Mouse (Mus musculus) neural tube, embryonic 12.5 days (tissue): ENCODE data around the gene Nbeal2. TPM values are rescaled to one million over a fixed set of nuclear protein-coding genes. Genes with fewer than 3 reads are reported as not detected.
A peak's percentile ranks its signal among the peaks of the same experiment; 100 is the strongest.

ENCODE experiments used
- ATAC-seq: fragments of 200-750 bp; cut with Nextera tagmentation; 2 replicates; pipeline ENCODE4 v1.8.0; 2017; ENCODE audit warnings: low read depth, mild to moderate bottlenecking, moderate TSS enrichment, moderate library complexity; ENCODE audit not compliant: low FRiP score
- H3K27ac ChIP-seq: fragments of 300-500 bp; sonication (generic); 2 replicates; pipeline ENCODE4 v1.5.1; 2016
- H3K27me3 ChIP-seq: fragments of 300-500 bp; sonication (generic); replicated peaks from 2 replicates; pipeline ENCODE4 v1.6.1; 2016; ENCODE audit warnings: mild to moderate bottlenecking
- H3K36me3 ChIP-seq: fragments of 300-500 bp; sonication (generic); 2 replicates; pipeline ENCODE4 v1.6.1; 2016; ENCODE audit warnings: mild to moderate bottlenecking
- H3K4me1 ChIP-seq: fragments of 300-500 bp; sonication (generic); 2 replicates; pipeline ENCODE4 v1.6.1; 2016
- H3K4me2 ChIP-seq: fragments of 300-500 bp; sonication (generic); replicated peaks from 2 replicates; pipeline ENCODE4 v1.6.1; 2016; ENCODE audit warnings: mild to moderate bottlenecking
- H3K4me3 ChIP-seq: fragments of 300-500 bp; sonication (generic); 2 replicates; pipeline ENCODE4 v1.5.1; 2016
- H3K9ac ChIP-seq: fragments of 300-500 bp; sonication (generic); 2 replicates; pipeline ENCODE4 v1.6.1; 2016; ENCODE audit warnings: mild to moderate bottlenecking
- H3K9me3 ChIP-seq: fragments of 300-500 bp; sonication (generic); 2 replicates; pipeline ENCODE4 v1.6.1; 2016; ENCODE audit warnings: mild to moderate bottlenecking
- WGBS: fragments of 180-500 bp; shearing (Covaris S2); methylation state at CpG from one replicate; pipeline ENCODE4 v1.1.7; 2016; 5-methylcytosine and 5-hydroxymethylcytosine counted together
- polyA plus RNA-seq: library from polyadenylated mRNA; unstranded; fragments of >200 nt; fragmentation: Nextera tagmentation; extraction: Ambion mirVana; gene quantifications from 2 replicates; pipeline ENCODE4 v1.2.1, GENCODE M21; 2016

Gene Nbeal2
- polyA plus RNA-seq, 1 experiment from 2014 or later = 2.6 TPM

GRCm38 (mm10) chr9:110655651-110656007 lies 1.7 kb upstream of the Nbeal2 start:
- 0 out of 2 replicates have a peak overlapping the region, but pooled peaks have one; percentile 38 for H3K27ac ChIP-seq
- peak overlapping the region; percentile 60; the same call in 1 of the 2 replicates for H3K4me3 ChIP-seq
- WGBS = 85% methylated on average over 10 of the region's 10 CpGs

DNA sequence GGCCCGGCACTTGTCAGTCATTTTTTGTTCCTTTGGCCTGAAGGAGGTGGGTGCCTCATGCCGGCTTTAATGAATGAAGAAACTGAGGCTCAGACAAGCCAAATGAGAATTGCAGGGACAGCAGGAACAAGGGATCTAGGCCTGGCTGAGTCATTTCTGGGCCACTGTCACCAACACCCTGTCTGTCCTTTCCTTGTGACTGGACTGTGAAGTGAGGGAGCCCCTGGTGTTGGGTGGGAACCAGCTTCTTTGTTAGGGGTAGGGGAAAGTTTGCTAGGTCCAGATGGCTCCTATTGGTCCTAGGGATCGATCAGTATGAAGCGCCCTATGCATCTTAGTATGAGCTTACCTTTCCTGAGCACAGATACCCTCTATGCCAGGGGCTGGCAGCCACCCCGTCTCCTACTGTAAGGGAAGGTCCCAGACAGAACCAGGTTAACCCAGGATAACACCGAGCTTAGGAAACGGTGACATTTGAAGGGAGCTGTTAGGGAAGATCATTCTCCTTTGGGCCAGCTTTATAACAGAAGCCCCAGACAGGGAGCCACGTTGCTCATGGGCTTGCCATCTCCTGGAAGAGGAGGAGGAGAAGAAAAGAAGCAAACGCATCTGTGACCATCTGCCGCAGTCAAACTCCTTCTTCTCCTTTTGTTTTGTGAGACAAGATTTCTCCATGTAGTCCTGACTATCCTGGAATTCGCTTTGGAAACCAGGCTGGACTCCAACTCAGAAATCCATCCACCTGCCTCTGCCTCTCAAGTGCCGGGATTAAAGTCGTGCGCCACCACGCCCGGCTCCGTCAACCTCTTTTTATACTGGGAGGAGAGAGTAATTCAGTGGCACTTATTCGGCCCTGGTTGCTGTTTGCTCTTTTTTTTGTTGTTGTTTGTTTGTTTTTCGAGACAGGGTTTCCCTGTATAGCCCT lies 1.0 kb upstream of the Nbeal2 start:
- Histone ChIP-seq H3K9ac (no peak overlapping the region), H3K4me1 (peaks cover 37% of the 10 kb centered on the region), H3K36me3 (peaks cover 4% of the 10 kb centered on the region; the same call in 1 of the 2 replicates), H3K27ac (no peak overlapping the region), H3K9me3 (no peaks in the 10 kb centered on the region), H3K4me3 (no peak overlapping the region), H3K4me2 (peak overlapping the region; percentile 99), H3K27me3 (peaks cover 29% of the 10 kb centered on the region)
- 82% methylated on average over 19 of the region's 19 CpGs for WGBS
- ATAC-seq = no peak

More at GRCm38 (mm10) chr9:110655651-110656007, 1.7 kb upstream of the Nbeal2 start:
- Histone ChIP-seq H3K9ac (no peak overlapping the region; the same call in 1 of the 2 replicates), H3K4me2 (peak overlapping the region; percentile 76), H3K27me3 (peaks cover 29% of the 10 kb centered on the region), H3K36me3 (peaks cover 4% of the 10 kb centered on the region; the same call in 1 of the 2 replicates), H3K9me3 (no peaks in the 10 kb centered on the region), H3K4me1 (peaks cover 37% of the 10 kb centered on the region)
- ATAC-seq = no peak

GRCm38 (mm10) chr9:110652963-110653654 lies 852 bp downstream of the Nbeal2 start:
- peaks cover 29% of the 10 kb centered on the region for H3K27me3 ChIP-seq
- H3K9ac ChIP-seq = peak overlapping the region; percentile 64
- peak overlapping the region; percentile 62 for H3K4me3 ChIP-seq
- H3K36me3 ChIP-seq = no peaks in the 10 kb centered on the region
- no peak overlapping the region for H3K27ac ChIP-seq
- WGBS = 18% methylated on average over 14 of the region's 14 CpGs
- ATAC-seq = no peak
- peaks cover 45% of the 10 kb centered on the region for H3K4me1 ChIP-seq
- peak overlapping the region; percentile 99 for H3K4me2 ChIP-seq
- no peaks in the 10 kb centered on the region for H3K9me3 ChIP-seq

GRCm38 (mm10) chr9:110651931-110652722 lies 1.8 kb downstream of the Nbeal2 start:
- H3K9ac ChIP-seq = no peak overlapping the region
- H3K9me3 ChIP-seq = no peaks in the 10 kb centered on the region
- H3K36me3 ChIP-seq = no peaks in the 10 kb centered on the region
- H3K27me3 ChIP-seq = peaks cover 29% of the 10 kb centered on the region
- ATAC-seq = no peak
- peak overlapping the region; percentile 99 for H3K4me2 ChIP-seq
- H3K4me3 ChIP-seq = no peak overlapping the region
- no peak overlapping the region for H3K27ac ChIP-seq
- 43% methylated on average over 13 of the region's 13 CpGs for WGBS
- peaks cover 37% of the 10 kb centered on the region for H3K4me1 ChIP-seq

- Histone ChIP-seq H3K27ac (no peak overlapping the region), H3K4me2 (0 out of 2 replicates have a peak overlapping the region, but pooled peaks have one; percentile 10), H3K36me3 (no peaks in the 10 kb centered on the region), H3K27me3 (peaks cover 29% of the 10 kb centered on the region), H3K9me3 (no peaks in the 10 kb centered on the region), H3K4me1 (peaks cover 36% of the 10 kb centered on the region), H3K4me3 (no peak overlapping the region), H3K9ac (no peak overlapping the region)
- ATAC-seq = no peak
Observed at GRCm38 (mm10) chr9:110649775-110650174, 4.2 kb downstream of the Nbeal2 start.

GRCm38 (mm10) chr9:110645219-110645618 lies 8.7 kb downstream of the Nbeal2 start:
- WGBS = 86% methylated on average over 9 of the region's 9 CpGs
- Histone ChIP-seq H3K4me3 (no peak overlapping the region), H3K27ac (no peak overlapping the region), H3K4me2 (no peak overlapping the region), H3K27me3 (no peaks in the 10 kb centered on the region), H3K4me1 (peaks cover 8% of the 10 kb centered on the region; the same call in 1 of the 2 replicates), H3K9me3 (no peaks in the 10 kb centered on the region), H3K36me3 (no peaks in the 10 kb centered on the region), H3K9ac (no peak overlapping the region)
- ATAC-seq = no peak

DNA sequence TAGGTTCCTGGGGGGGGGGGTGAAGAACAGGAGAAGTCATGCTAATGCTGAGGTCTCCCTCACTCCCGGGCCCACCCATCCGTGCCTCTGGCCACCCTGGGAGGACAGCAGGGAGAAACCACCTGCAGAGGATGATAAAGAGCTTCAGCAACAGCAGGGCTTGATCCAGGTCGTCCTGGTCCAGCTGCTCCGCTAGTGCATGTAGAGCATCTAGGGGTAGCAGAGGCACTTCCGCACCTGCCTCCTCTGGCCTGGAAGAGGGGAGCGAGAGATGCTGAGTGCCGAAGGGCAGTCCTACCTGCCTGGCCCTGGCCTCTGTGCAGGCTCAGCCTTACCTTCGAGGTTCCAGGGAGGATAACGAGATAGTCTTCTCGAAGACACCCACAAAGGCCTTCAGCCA lies 9.7 kb downstream of the Nbeal2 start:
- Histone ChIP-seq H3K4me1 (peaks cover 1% of the 10 kb centered on the region; the same call in 1 of the 2 replicates), H3K36me3 (no peaks in the 10 kb centered on the region), H3K9ac (no peak overlapping the region), H3K4me3 (no peak overlapping the region), H3K27me3 (no peaks in the 10 kb centered on the region), H3K9me3 (no peaks in the 10 kb centered on the region), H3K4me2 (no peak overlapping the region), H3K27ac (no peak overlapping the region)
- ATAC-seq = no peak
- WGBS = 83% methylated on average over 10 of the region's 10 CpGs

DNA sequence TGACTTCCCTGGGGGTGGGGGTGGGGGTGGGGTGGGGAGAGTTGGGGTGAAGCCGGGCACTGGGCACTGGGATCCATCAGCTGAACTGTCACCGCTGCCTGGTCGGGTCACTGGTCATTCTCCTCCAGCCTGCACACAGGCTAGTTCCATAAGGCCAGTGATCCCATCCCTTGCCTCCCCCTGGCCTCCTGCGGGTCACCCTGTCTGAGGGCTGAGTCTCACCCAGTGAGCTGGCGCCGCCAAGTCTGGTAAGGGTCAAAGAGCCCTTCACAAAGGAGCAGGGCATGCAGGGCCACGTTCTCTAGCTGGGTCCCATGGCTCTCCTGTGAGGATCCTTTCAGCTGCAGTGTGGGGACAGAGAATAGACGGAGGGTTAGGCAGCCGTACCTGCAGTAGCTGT lies 10.2 kb downstream of the Nbeal2 start:
- H3K27me3 ChIP-seq = no peaks in the 10 kb centered on the region
- H3K36me3 ChIP-seq = no peaks in the 10 kb centered on the region
- no peak overlapping the region for H3K4me3 ChIP-seq
- 75% methylated on average over 9 of the region's 9 CpGs for WGBS
- H3K9ac ChIP-seq = no peak overlapping the region
- no peaks in the 10 kb centered on the region for H3K9me3 ChIP-seq
- no peaks in the 10 kb centered on the region for H3K4me1 ChIP-seq
- no peak for ATAC-seq
- H3K27ac ChIP-seq = no peak overlapping the region
- H3K4me2 ChIP-seq = no peak overlapping the region

- H3K9me3 ChIP-seq = no peaks in the 10 kb centered on the region
- H3K4me3 ChIP-seq = no peak overlapping the region
- WGBS = 52% methylated on average over 5 of the region's 5 CpGs
- no peak for ATAC-seq
- H3K4me2 ChIP-seq = no peak overlapping the region
- H3K27me3 ChIP-seq = no peaks in the 10 kb centered on the region
- H3K9ac ChIP-seq = no peak overlapping the region
- H3K27ac ChIP-seq = no peak overlapping the region
- H3K4me1 ChIP-seq = no peaks in the 10 kb centered on the region
- H3K36me3 ChIP-seq = no peaks in the 10 kb centered on the region
Observed at GRCm38 (mm10) chr9:110642812-110643524, 11.0 kb downstream of the Nbeal2 start.

DNA sequence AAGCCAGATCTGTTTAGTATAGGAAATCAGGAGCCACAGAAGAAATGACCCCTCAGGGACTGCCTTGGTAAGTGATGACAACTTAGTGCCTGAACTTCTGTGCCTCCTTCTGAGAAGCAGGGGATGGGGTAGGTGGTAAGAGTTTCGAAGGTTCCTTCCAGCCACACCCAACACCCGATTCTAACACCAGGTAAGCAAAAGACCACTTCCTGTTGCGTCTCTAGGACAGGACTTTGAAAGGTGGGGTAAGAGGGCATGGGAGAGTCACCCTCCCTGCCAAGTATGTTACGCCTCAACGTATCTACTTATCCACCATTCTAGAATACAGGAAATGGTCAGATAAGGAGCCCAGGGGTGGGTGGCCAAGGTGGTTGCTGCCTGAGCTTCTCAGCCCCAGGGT lies 13.0 kb downstream of the Nbeal2 start:
- H3K4me3 ChIP-seq = no peak overlapping the region
- no peak overlapping the region for H3K4me2 ChIP-seq
- H3K9me3 ChIP-seq = no peaks in the 10 kb centered on the region
- H3K36me3 ChIP-seq = no peaks in the 10 kb centered on the region
- WGBS = 93% methylated on average over 5 of the region's 5 CpGs
- no peak for ATAC-seq
- H3K9ac ChIP-seq = no peak overlapping the region
- no peak overlapping the region for H3K27ac ChIP-seq
- no peaks in the 10 kb centered on the region for H3K4me1 ChIP-seq
- H3K27me3 ChIP-seq = peaks cover 2% of the 10 kb centered on the region; the same call in 1 of the 2 replicates

GRCm38 (mm10) chr9:110638611-110639021 lies 15.3 kb downstream of the Nbeal2 start:
- ATAC-seq = no peak
- WGBS = 85% methylated on average over 10 of the region's 10 CpGs
- Histone ChIP-seq H3K9ac (no peak overlapping the region), H3K4me3 (no peak overlapping the region), H3K36me3 (no peaks in the 10 kb centered on the region), H3K4me2 (no peak overlapping the region), H3K9me3 (no peaks in the 10 kb centered on the region), H3K27ac (no peak overlapping the region), H3K27me3 (peaks cover 10% of the 10 kb centered on the region), H3K4me1 (no peaks in the 10 kb centered on the region)
